Mouse (Mus musculus) stomach, postnatal 0 days (tissue): ENCODE measurements around the gene Cldnd2.

ENCODE experiments used
- CTCF ChIP-seq: IDR thresholded peaks from 2 replicates; pipeline ENCODE4 v1.5.1; 2016; ENCODE audit warnings: antibody characterized with exemption, low read depth, mild to moderate bottlenecking, moderate library complexity
- EP300 ChIP-seq: optimal IDR thresholded peaks from 2 replicates; pipeline ENCODE3; 2016; ENCODE audit warnings: antibody characterized with exemption

DNA sequence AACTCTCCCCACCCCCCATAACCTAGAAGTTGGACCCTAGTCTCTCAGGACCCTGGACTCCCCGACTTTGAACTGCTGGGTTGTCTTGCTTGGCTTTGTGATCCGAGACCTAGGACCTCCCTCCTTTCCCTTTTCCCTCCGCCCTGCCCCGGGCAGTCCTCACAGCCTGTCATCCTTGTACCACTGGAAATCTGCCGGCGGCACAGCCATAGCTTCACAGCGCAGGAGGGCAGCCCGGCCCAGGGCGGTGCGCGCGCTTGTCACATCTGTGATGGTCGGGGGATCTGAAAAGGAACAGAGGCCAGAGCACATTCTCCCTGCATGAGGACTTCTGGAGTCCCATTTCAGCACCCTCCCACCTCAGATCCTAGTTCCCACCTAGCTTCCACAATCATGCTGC, 35.8 kb downstream of the Cldnd2 start:
- TF ChIP-seq CTCF (no peak), EP300 (no peak)
